Mouse (Mus musculus) MEL (cell line): ENCODE data around the gene Fbxl19. TPM values are rescaled to one million over a fixed set of nuclear protein-coding genes. Genes with fewer than 3 reads are reported as not detected.

Experiments
- DNase-seq: peaks from one replicate; pipeline ENCODE4 v3.0.0; 2011; ENCODE audit warnings: low read depth, low spot score
- H3K27ac ChIP-seq: 2 replicates; pipeline ENCODE4 v1.5.1; 2012; ENCODE audit warnings: low read depth, mild to moderate bottlenecking, control low read depth, low read length, moderate library complexity; ENCODE audit not compliant: control insufficient read depth
- H3K27me3 ChIP-seq, 2 experiments: fragments of 150-350 bp in 1 of 2; sonication (generic) in 1 of 2; 2 replicates each; pipeline ENCODE4 v1.6.1; 2012; ENCODE audit warnings: low read length in 2 of 2, mild to moderate bottlenecking in 2 of 2, improper control_type of control experiment in 1 of 2, moderate library complexity in 1 of 2; ENCODE audit not compliant: insufficient read depth in 2 of 2, control insufficient read depth in 1 of 2
- H3K36me3 ChIP-seq, 2 experiments: 2 replicates each; pipeline ENCODE4 v1.6.1; 2012 to 2014; ENCODE audit warnings: low read length in 2 of 2, improper control_type of control experiment in 1 of 2, inconsistent platforms in 1 of 2, mild to moderate bottlenecking in 1 of 2; ENCODE audit not compliant: insufficient read depth in 2 of 2, control insufficient read depth in 1 of 2
- H3K4me1 ChIP-seq, 2 experiments: fragments of 150-350 bp in 1 of 2; sonication (generic) in 1 of 2; 2 replicates each; pipeline ENCODE4 v1.6.1; 2012; ENCODE audit warnings: low read length in 2 of 2, improper control_type of control experiment in 1 of 2, mild to moderate bottlenecking in 1 of 2; ENCODE audit not compliant: insufficient read depth in 2 of 2, control insufficient read depth in 1 of 2
- H3K4me3 ChIP-seq, 2 experiments: fragments of 150-350 bp in 1 of 2; sonication (generic) in 1 of 2; 2 replicates each; pipeline ENCODE4 v1.5.1; 2012; ENCODE audit warnings: low read depth in 2 of 2, low read length in 2 of 2, mild to moderate bottlenecking in 2 of 2, moderate library complexity in 2 of 2, control low read depth in 1 of 2, improper control_type of control experiment in 1 of 2; ENCODE audit not compliant: control insufficient read depth in 1 of 2, insufficient read depth in 1 of 2
- H3K79me2 ChIP-seq: 2 replicates; pipeline ENCODE4 v1.6.1; 2012; ENCODE audit warnings: mild to moderate bottlenecking, low read length, moderate library complexity; ENCODE audit not compliant: control insufficient read depth, poor library complexity, insufficient read depth
- H3K9ac ChIP-seq: 2 replicates; pipeline ENCODE4 v1.6.1; 2012; ENCODE audit warnings: low read depth, mild to moderate bottlenecking, control low read depth, low read length, moderate library complexity; ENCODE audit not compliant: control insufficient read depth, poor library complexity, severe bottlenecking
- H3K9me3 ChIP-seq: fragments of 150-350 bp; sonication (generic); replicated peaks from 2 replicates; pipeline ENCODE4 v1.6.1; 2012; ENCODE audit warnings: mild to moderate bottlenecking, low read length, improper control_type of control experiment, moderate library complexity; ENCODE audit not compliant: insufficient read depth
- BHLHE40 ChIP-seq: IDR thresholded peaks from 2 replicates; pipeline ENCODE4 v1.6.1; 2012; ENCODE audit warnings: low read depth, mild to moderate bottlenecking, inconsistent platforms, low read length, improper control_type of control experiment, borderline replicate concordance
- CHD1 ChIP-seq: IDR thresholded peaks from 2 replicates; pipeline ENCODE4 v1.6.1; 2012; ENCODE audit warnings: low read depth, mild to moderate bottlenecking, inconsistent platforms, low read length, improper control_type of control experiment
- CHD2 ChIP-seq: IDR thresholded peaks from 2 replicates; pipeline ENCODE4 v1.6.1; 2011; ENCODE audit warnings: low read length, improper control_type of control experiment
- E2F4 ChIP-seq: IDR thresholded peaks from 2 replicates; pipeline ENCODE4 v1.6.1; 2011; ENCODE audit warnings: low read depth, low read length, improper control_type of control experiment, borderline replicate concordance
- ELF1 ChIP-seq: IDR thresholded peaks from 2 replicates; pipeline ENCODE4 v1.6.1; 2014; ENCODE audit warnings: low read depth, mild to moderate bottlenecking, inconsistent platforms, low read length, improper control_type of control experiment, moderate library complexity
- ETS1 ChIP-seq: IDR thresholded peaks from 2 replicates; pipeline ENCODE4 v1.6.1; 2012; ENCODE audit warnings: low read depth, mild to moderate bottlenecking, inconsistent platforms, low read length, improper control_type of control experiment, moderate library complexity
- GABPA ChIP-seq: IDR thresholded peaks from 2 replicates; pipeline ENCODE4 v1.6.1; 2012; ENCODE audit warnings: low read depth, mild to moderate bottlenecking, inconsistent platforms, low read length, improper control_type of control experiment, moderate library complexity
- HCFC1 ChIP-seq: IDR thresholded peaks from 2 replicates; pipeline ENCODE4 v1.6.1; 2012; ENCODE audit warnings: low read depth, mild to moderate bottlenecking, inconsistent platforms, low read length, improper control_type of control experiment, moderate library complexity
- MAX ChIP-seq: IDR thresholded peaks from 2 replicates; pipeline ENCODE4 v1.6.1; 2011; ENCODE audit warnings: low read length, improper control_type of control experiment
- MAZ ChIP-seq: IDR thresholded peaks from 2 replicates; pipeline ENCODE4 v1.6.1; 2012; ENCODE audit warnings: low read depth, mild to moderate bottlenecking, inconsistent platforms, low read length, improper control_type of control experiment
- MEF2A ChIP-seq: IDR thresholded peaks from 2 replicates; pipeline ENCODE4 v1.6.1; 2014; ENCODE audit warnings: low read depth, mild to moderate bottlenecking, inconsistent platforms, low read length, improper control_type of control experiment; ENCODE audit not compliant: poor library complexity, insufficient replicate concordance, severe bottlenecking; ENCODE audit errors: extremely low read depth
- MYC ChIP-seq: IDR thresholded peaks from 2 replicates; pipeline ENCODE4 v1.6.1; 2011; ENCODE audit warnings: low read depth, mild to moderate bottlenecking, low read length, improper control_type of control experiment, moderate library complexity
- NELFE ChIP-seq: IDR thresholded peaks from 2 replicates; pipeline ENCODE4 v1.6.1; 2011; ENCODE audit warnings: low read depth, low read length, improper control_type of control experiment
- NRF1 ChIP-seq: IDR thresholded peaks from 2 replicates; pipeline ENCODE4 v1.6.1; 2014; ENCODE audit warnings: low read depth, mild to moderate bottlenecking, inconsistent platforms, low read length, improper control_type of control experiment, moderate library complexity; ENCODE audit not compliant: poor library complexity, insufficient read depth, severe bottlenecking
- POLR2A ChIP-seq, 2 experiments: IDR thresholded peaks; 2 replicates each; pipeline ENCODE4 v1.6.1; 2011 to 2012; ENCODE audit warnings: low read length in 2 of 2, mild to moderate bottlenecking in 2 of 2, control low read depth in 1 of 2, improper control_type of control experiment in 1 of 2, low read depth in 1 of 2, moderate library complexity in 1 of 2; ENCODE audit not compliant: control insufficient read depth in 1 of 2, insufficient read depth in 1 of 2, poor library complexity in 1 of 2
- POLR2AphosphoS5 ChIP-seq: IDR thresholded peaks from 2 replicates; pipeline ENCODE4 v1.6.1; 2012; ENCODE audit warnings: low read depth, borderline replicate concordance, mild to moderate bottlenecking, inconsistent platforms, low read length, moderate library complexity, mixed read lengths
- RAD21 ChIP-seq: IDR thresholded peaks from 2 replicates; pipeline ENCODE4 v1.6.1; 2011; ENCODE audit warnings: mild to moderate bottlenecking, low read depth, low read length, improper control_type of control experiment
- SIN3A ChIP-seq: IDR thresholded peaks from 2 replicates; pipeline ENCODE4 v1.6.1; 2012; ENCODE audit warnings: low read length, improper control_type of control experiment, inconsistent platforms
- TBP ChIP-seq: IDR thresholded peaks from 2 replicates; pipeline ENCODE4 v1.8.0; 2011; ENCODE audit warnings: low read depth, low read length, improper control_type of control experiment
- UBTF ChIP-seq: IDR thresholded peaks from 2 replicates; pipeline ENCODE4 v1.6.1; 2012; ENCODE audit warnings: low read depth, mild to moderate bottlenecking, inconsistent platforms, low read length, improper control_type of control experiment, moderate library complexity, borderline replicate concordance; ENCODE audit not compliant: insufficient read depth
- USF1 ChIP-seq: IDR thresholded peaks from 2 replicates; pipeline ENCODE4 v1.6.1; 2014; ENCODE audit warnings: low read depth, mild to moderate bottlenecking, inconsistent platforms, low read length, improper control_type of control experiment, moderate library complexity
- ZC3H11A ChIP-seq: IDR thresholded peaks from 2 replicates; pipeline ENCODE4 v1.6.1; 2012; ENCODE audit warnings: low read depth, mild to moderate bottlenecking, inconsistent platforms, low read length, improper control_type of control experiment
- ZKSCAN1 ChIP-seq: IDR thresholded peaks from 2 replicates; pipeline ENCODE4 v1.6.1; 2012; ENCODE audit warnings: low read depth, mild to moderate bottlenecking, inconsistent platforms, low read length, improper control_type of control experiment, moderate library complexity
- ZMIZ1 ChIP-seq: IDR thresholded peaks from 2 replicates; pipeline ENCODE4 v1.6.1; 2012; ENCODE audit warnings: low read depth, mild to moderate bottlenecking, inconsistent platforms, low read length, improper control_type of control experiment, moderate library complexity
- ZNF384 ChIP-seq: IDR thresholded peaks from 2 replicates; pipeline ENCODE4 v1.6.1; 2012; ENCODE audit warnings: low read depth, mild to moderate bottlenecking, inconsistent platforms, low read length, improper control_type of control experiment
- polyA plus RNA-seq, 2 experiments: library from polyadenylated mRNA; stranded (reverse) in 1 of 2; unstranded in 1 of 2; fragments of >175 nt in 1 of 2; fragments of >200 nt in 1 of 2; gene quantifications; 2 replicates each; pipeline versions ENCODE4 v1.2.1 to v1.2.4; 2012; ENCODE audit warnings: low replicate concordance in 2 of 2, low read depth in 1 of 2; ENCODE audit not compliant: insufficient read length in 2 of 2, insufficient read depth in 1 of 2, missing spikeins in 1 of 2
- total RNA-seq: library from RNA; depleted of rRNA; stranded (reverse); fragments of 300-350 nt; gene quantifications from 2 replicates; pipeline ENCODE4 v1.2.3, GENCODE M21; 2012

Gene Fbxl19
- total and polyA plus RNA-seq, 3 experiments = 46.7 to 58.3 TPM; not detected in 1

- no peak; the same call in none of the 2 replicates for TF ChIP-seq HCFC1
- TF ChIP-seq POLR2AphosphoS5 = no peak
- no peak for TF ChIP-seq NRF1
- no peak for TF ChIP-seq ETS1
- peak; percentile 18; the same call in 1 of the 2 replicates for TF ChIP-seq ELF1
- TF ChIP-seq SIN3A = 0 out of 2 replicates have a peak, but pooled peaks have one; percentile 11
- peak in 1 of 2 experiments; percentile 59; a peak in 2 of 4 replicates for TF ChIP-seq POLR2A (IDR thresholded peaks at IDR 0.05; ENCODE audit: control insufficient read depth in 1 of 2, insufficient read depth in 1 of 2, low read depth in 1 of 2, low read length in 2 of 2, poor library complexity in 1 of 2)
- TF ChIP-seq MAX = no peak
These were observed 32.1 kb downstream of the Fbxl19 start, which contains the start of gene Setd1a (continued) for GRCm38 (mm10) chr7:127776426-127776825.

GRCm38 (mm10) chr7:127776878-127777473 is 32.6 kb downstream of the Fbxl19 start:
- DNase-seq = peak; percentile 98
- H3K9me3 ChIP-seq = no peaks in the 10 kb centered on the region
- no peaks in the 10 kb centered on the region for H3K27me3 ChIP-seq
- H3K36me3 ChIP-seq = peaks cover 23 to 30% of the 10 kb centered on the region in 2 experiments
- peak overlapping the region; percentile 95 for H3K9ac ChIP-seq
- peak overlapping the region; percentile 87 for H3K27ac ChIP-seq
- TF ChIP-seq ELF1 (0 out of 2 replicates have a peak, but pooled peaks have one; percentile 21), USF1 (0 out of 2 replicates have a peak, but pooled peaks have one; percentile 4), E2F4 (no peak), UBTF (no peak), MYC (0 out of 2 replicates have a peak, but pooled peaks have one; percentile 19), ZMIZ1 (peak; percentile 45; the same call in 1 of the 2 replicates), BHLHE40 (peak; percentile 68), TBP (no peak; the same call in 1 of the 2 replicates), NELFE (peak; percentile 38), NRF1 (peak; percentile 54; the same call in 1 of the 2 replicates), CHD2 (peak; percentile 42; the same call in 1 of the 2 replicates), POLR2A (IDR thresholded peaks at IDR 0.05; ENCODE audit: control insufficient read depth in 1 of 2, insufficient read depth in 1 of 2, low read depth in 1 of 2, low read length in 2 of 2, poor library complexity in 1 of 2) (peak in 1 of 2 experiments; percentile 40; a peak in 2 of 4 replicates), ZKSCAN1 (no peak; the same call in 1 of the 2 replicates), MAZ (peak; percentile 92), MEF2A (no peak), RAD21 (no peak), ZC3H11A (peak; percentile 95), ZNF384 (peak; percentile 3; the same call in 1 of the 2 replicates), MAX (peak; percentile 2; the same call in 1 of the 2 replicates), SIN3A (0 out of 2 replicates have a peak, but pooled peaks have one; percentile 16), GABPA (no peak), CHD1 (peak; percentile 29; the same call in 1 of the 2 replicates)
- H3K79me2 ChIP-seq = peaks cover 19% of the 10 kb centered on the region
- peak overlapping the region; percentile 59 to 83 for H3K4me3 ChIP-seq
- H3K4me1 ChIP-seq = peaks cover 0 to 12% of the 10 kb centered on the region in 2 experiments; a peak in 3 of 4 replicates
